Mouse (Mus musculus) erythroblast, embryonic 14.5 days (primary cell): ENCODE results near the gene Whrn. TPM values are rescaled to one million over a fixed set of nuclear protein-coding genes. Genes with fewer than 3 reads are reported as not detected.

Source experiments
- H3K27me3 ChIP-seq: 2 replicates; pipeline ENCODE4 v1.6.1; 2012; ENCODE audit warnings: inconsistent platforms; ENCODE audit not compliant: control insufficient read depth
- H3K36me3 ChIP-seq: 2 replicates; pipeline ENCODE4 v1.6.1; 2012; ENCODE audit warnings: mild to moderate bottlenecking, inconsistent platforms; ENCODE audit not compliant: control insufficient read depth
- H3K4me1 ChIP-seq: 2 replicates; pipeline ENCODE4 v1.6.1; 2012; ENCODE audit warnings: inconsistent platforms; ENCODE audit not compliant: control insufficient read depth
- H3K4me3 ChIP-seq: replicated peaks from 2 replicates; pipeline ENCODE3; 2012; ENCODE audit warnings: moderate library complexity, mild to moderate bottlenecking, inconsistent platforms
- H3K9me3 ChIP-seq: 2 replicates; pipeline ENCODE4 v1.6.1; 2012; ENCODE audit warnings: low read length, inconsistent platforms, mixed read lengths; ENCODE audit not compliant: control insufficient read depth
- GATA1 ChIP-seq: IDR thresholded peaks from 2 replicates; pipeline ENCODE4 v1.6.1; 2012; ENCODE audit warnings: low read length, inconsistent platforms, mixed read lengths
- TAL1 ChIP-seq: IDR thresholded peaks from 3 replicates; pipeline ENCODE4 v1.6.1; 2012; ENCODE audit warnings: low read length, inconsistent platforms, mixed read lengths
- polyA plus RNA-seq: library from polyadenylated mRNA; stranded (reverse); fragments of >175 nt; gene quantifications from 2 replicates; pipeline ENCODE4 v1.2.3, GENCODE M21; 2012

The Whrn gene
- polyA plus RNA-seq, 1 experiment, result 0.04 TPM

DNA sequence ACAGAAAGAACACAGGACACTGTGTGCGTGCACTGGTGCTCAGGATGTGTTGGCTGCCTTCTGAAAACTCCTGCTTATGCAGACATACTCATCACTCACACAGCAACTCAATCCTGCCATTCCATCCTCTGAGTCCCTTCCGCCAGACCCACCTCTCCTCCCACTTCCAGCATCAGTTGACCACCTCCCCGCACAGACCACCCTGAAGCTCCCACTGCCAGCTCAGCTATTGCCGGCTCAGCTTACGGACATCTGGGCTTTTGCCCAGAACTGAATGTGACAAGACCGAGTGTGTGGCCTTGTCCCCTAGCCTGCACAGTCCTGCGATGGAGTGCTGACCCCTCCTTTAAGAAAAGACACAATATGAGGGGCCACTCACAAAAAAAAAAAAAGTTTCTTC lies 55.5 kb downstream of the Whrn start:
- no peaks in the 10 kb centered on the region for H3K4me1 ChIP-seq
- no peak overlapping the region for H3K4me3 ChIP-seq
- no peaks in the 10 kb centered on the region for H3K9me3 ChIP-seq
- H3K27me3 ChIP-seq, result no peaks in the 10 kb centered on the region
- no peak for TF ChIP-seq GATA1
- TF ChIP-seq TAL1, result no peak
- no peaks in the 10 kb centered on the region for H3K36me3 ChIP-seq

DNA sequence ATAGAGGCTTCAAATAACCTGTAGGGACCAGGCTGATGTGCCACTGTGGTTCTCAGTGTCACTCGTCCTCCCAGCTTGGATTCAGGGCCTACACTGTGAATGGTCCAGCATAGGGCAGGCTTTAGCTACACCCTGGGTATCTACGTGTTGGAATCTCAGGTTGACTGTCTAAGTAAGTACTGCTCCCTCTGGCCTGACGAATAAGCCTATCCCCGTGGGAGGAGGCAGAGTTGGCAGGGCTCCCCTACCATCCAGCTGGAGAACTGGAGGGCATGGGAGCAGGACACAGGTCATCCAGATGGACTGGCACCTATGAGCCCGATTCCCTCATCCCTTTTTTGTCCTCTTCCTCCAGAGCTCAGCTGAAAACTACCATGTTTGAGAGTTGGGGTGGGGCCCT lies 57.8 kb downstream of the Whrn start:
- TF ChIP-seq GATA1 (no peak), TAL1 (no peak)
- Histone ChIP-seq H3K9me3 (no peaks in the 10 kb centered on the region), H3K4me3 (no peak overlapping the region), H3K27me3 (no peaks in the 10 kb centered on the region), H3K36me3 (no peaks in the 10 kb centered on the region), H3K4me1 (no peaks in the 10 kb centered on the region)

DNA sequence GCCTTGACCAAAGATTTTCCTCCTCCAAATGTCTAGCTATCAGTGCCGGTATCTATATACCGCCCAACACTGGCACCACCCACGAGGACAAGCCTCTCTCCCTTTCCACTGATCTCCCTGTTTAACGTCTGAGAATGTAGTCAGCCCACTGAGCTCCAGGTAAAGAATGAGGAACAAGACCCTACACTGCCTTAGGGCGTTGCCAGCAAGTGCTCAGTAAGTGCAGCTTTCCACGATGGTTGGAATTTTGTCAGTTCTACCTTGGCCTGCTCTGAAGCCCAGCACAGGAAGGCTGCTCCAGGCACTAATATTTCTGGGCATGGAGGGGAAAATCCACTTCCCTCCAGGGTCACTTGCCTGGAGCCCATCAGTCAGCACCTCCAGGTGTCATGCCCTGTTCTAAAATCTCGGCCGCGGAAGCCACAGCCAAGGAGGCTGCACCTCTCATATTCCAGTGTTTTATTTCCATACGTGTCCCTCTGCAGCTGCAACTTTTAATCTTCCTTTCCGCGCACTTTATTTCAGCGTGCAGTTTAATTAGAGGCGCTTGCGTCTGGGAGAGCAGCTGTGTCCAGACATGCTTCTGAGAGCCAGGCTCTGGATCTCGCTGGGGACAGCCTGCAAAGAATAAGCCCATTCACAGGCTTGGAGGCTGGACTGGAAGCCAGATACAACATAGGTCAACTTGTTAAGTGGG lies 58.5 kb downstream of the Whrn start:
- Histone ChIP-seq H3K4me3 (no peak overlapping the region), H3K9me3 (no peaks in the 10 kb centered on the region)
- no peak for TF ChIP-seq TAL1
- no peak for TF ChIP-seq GATA1

DNA sequence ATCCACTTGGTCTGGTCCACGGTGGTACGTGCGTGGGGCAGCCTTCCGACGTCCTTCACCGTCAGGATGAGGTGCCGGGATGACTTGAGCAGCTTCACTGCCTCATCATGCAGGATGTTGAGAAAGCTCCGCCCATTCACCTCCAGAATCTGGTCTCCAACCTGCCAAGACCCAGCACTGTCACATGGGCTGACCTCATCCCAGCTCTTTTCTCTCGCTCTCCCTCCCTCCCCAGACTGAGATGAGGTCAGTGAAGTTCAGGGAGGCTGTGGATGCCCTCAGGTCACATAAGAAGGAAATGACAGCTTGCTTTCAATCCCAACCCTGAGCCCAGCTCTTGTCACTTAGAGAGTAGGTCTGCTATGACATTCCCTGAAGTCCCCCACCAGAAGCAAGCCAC lies 60.4 kb downstream of the Whrn start:
- no peaks in the 10 kb centered on the region for H3K4me1 ChIP-seq
- H3K27me3 ChIP-seq, result no peaks in the 10 kb centered on the region
- TF ChIP-seq TAL1 (no peak), GATA1 (no peak)
- H3K9me3 ChIP-seq, result no peaks in the 10 kb centered on the region
- no peaks in the 10 kb centered on the region for H3K36me3 ChIP-seq
- no peak overlapping the region for H3K4me3 ChIP-seq

More for the DNA sequence above, 58.5 kb downstream of the Whrn start:
- Histone ChIP-seq H3K36me3 (no peaks in the 10 kb centered on the region), H3K4me1 (no peaks in the 10 kb centered on the region), H3K27me3 (no peaks in the 10 kb centered on the region)

GRCm38 (mm10) chr4:63431098-63431497 lies 64.7 kb downstream of the Whrn start:
- Histone ChIP-seq H3K36me3 (no peaks in the 10 kb centered on the region), H3K4me1 (no peaks in the 10 kb centered on the region), H3K4me3 (no peak overlapping the region), H3K27me3 (no peaks in the 10 kb centered on the region), H3K9me3 (no peaks in the 10 kb centered on the region)
- TF ChIP-seq TAL1 (no peak), GATA1 (no peak)

DNA sequence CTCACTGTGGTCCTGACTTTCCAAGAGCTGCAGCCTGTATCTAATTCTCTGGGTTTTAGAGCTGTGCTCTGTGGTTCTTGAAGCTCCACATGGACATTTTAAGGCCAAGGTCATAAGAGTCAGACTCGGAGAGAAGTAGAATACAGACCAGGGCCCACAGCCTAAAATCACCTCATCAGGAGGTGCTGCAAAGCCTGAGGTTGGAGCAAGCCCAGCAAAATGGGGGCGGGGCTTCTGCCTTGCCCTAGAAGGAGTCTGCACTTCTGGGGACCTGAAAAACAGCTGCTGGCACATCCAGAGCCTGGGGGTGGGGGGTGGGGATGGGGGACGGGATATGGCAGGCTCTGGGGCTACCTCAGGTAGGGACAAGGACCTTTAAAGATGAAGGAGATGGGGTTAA lies 65.4 kb downstream of the Whrn start:
- Histone ChIP-seq H3K4me3 (no peak overlapping the region), H3K36me3 (no peaks in the 10 kb centered on the region), H3K4me1 (no peaks in the 10 kb centered on the region), H3K27me3 (no peaks in the 10 kb centered on the region), H3K9me3 (no peaks in the 10 kb centered on the region)
- no peak for TF ChIP-seq TAL1
- TF ChIP-seq GATA1, result no peak

DNA sequence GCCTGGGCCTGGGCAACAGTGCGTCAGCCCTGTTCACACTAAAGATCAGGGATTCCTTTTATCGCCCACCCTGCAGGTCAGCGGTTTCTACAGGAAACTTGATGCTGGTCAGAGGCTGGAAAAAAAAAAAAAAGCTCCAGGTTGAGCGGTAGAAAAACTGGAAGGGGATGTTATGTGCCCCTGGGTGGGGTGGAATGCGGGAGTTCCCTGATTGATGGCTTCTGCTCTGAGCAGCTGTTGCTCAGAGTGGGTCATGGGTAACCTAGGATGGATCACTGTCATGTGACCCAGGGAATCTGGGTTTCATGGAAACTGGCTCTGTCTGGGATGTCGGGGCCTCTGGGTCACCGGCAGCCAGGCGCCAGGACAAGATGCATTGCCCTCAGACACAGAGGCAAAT lies 69.5 kb downstream of the Whrn start:
- Histone ChIP-seq H3K4me3 (no peak overlapping the region), H3K4me1 (no peaks in the 10 kb centered on the region), H3K36me3 (no peaks in the 10 kb centered on the region), H3K27me3 (no peaks in the 10 kb centered on the region), H3K9me3 (no peaks in the 10 kb centered on the region)
- TF ChIP-seq TAL1 (no peak), GATA1 (no peak)

DNA sequence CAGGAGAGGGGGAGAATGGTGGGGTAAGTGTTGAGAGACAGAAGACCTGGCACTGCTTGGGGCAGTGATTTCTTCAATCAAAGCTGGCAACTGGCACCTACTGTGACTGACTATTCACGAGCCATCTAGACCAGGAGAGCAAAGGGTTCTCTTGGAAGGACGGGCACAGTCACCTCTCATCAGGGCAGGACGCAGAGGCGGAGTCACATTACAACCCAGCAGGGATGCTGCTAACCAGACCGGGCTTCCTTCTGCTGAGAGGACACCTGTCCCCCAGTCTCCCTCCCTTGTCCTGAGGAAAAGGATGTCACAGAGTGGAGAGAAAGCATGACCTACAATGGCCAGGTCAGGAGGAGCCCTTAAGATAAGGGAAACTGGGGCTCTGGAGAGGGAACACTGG lies 72.0 kb downstream of the Whrn start:
- Histone ChIP-seq H3K27me3 (no peaks in the 10 kb centered on the region), H3K9me3 (no peaks in the 10 kb centered on the region), H3K36me3 (no peaks in the 10 kb centered on the region), H3K4me1 (no peaks in the 10 kb centered on the region), H3K4me3 (no peak overlapping the region)
- TF ChIP-seq TAL1 (no peak), GATA1 (no peak)

- Histone ChIP-seq H3K4me3 (no peak overlapping the region), H3K36me3 (no peaks in the 10 kb centered on the region), H3K4me1 (no peaks in the 10 kb centered on the region), H3K27me3 (no peaks in the 10 kb centered on the region), H3K9me3 (no peaks in the 10 kb centered on the region)
- TF ChIP-seq TAL1 (no peak), GATA1 (no peak)
Observed at GRCm38 (mm10) chr4:63423231-63423630, 72.6 kb downstream of the Whrn start.

DNA sequence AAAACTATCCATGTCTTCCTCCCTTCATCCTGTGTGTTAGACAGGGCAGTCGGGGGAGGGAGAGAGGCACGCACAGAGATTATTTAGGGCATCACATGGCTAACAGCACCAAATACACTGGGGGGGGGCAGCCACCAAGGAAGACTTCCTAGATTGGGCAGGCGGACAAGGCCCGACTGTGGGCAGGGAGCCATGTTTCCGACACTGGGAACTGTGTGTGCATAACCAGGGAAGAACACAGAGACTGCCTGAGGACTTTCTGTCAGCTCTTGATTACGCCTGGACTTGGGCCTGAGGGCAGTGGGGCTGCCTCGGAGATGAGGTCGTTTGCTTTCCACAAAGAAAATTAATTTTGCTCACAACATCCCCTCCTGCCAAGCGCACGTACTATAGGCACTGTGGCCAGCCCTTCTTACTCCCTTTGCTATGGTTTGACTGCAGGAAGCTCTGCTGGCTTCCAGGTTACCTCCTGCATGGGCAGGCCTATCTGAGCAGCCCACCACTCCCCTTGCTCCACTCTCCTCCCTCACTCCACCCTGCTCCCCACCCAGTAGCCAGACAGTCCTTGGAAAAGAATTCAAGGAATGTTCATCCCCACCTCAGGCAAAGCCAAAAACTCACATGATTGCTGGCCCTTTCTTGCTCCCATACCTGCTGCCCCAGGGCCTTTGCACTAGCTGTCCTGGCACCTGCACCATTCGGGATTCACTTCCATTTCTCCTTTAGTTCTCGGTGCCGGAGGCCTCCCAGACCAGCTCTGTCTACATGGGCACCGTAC lies 75.5 kb downstream of the Whrn start:
- no peaks in the 10 kb centered on the region for H3K36me3 ChIP-seq
- H3K4me1 ChIP-seq, result peaks cover 2% of the 10 kb centered on the region; the same call in 1 of the 2 replicates
- H3K27me3 ChIP-seq, result no peaks in the 10 kb centered on the region
- no peak overlapping the region for H3K4me3 ChIP-seq
- no peaks in the 10 kb centered on the region for H3K9me3 ChIP-seq
- TF ChIP-seq GATA1, result no peak
- TF ChIP-seq TAL1, result no peak
